Mouse (Mus musculus): ENCODE data around the gene Arhgap9. TPM values are rescaled to one million over a fixed set of nuclear protein-coding genes. Genes with fewer than 3 reads are reported as not detected.

Gene Arhgap9
- polyA plus RNA-seq, 1 experiment from 2014 or later: 2.2 TPM

- ATAC-seq (ENCODE audit: low FRiP score): no peak
- Histone ChIP-seq H3K27me3 (no peaks in the 10 kb centered on the region), H3K36me3 (peaks cover 43% of the 10 kb centered on the region), H3K9me3 (replicated peaks) (no peaks in the 10 kb centered on the region), H3K9ac (peak overlapping the region; percentile 88), H3K27ac (peak overlapping the region; percentile 97), H3K4me1 (peaks cover 50% of the 10 kb centered on the region), H3K4me2 (replicated peaks) (peak overlapping the region; percentile 92), H3K4me3 (peak overlapping the region; percentile 66)
- 74% methylated on average over 15 of the region's 15 CpGs for WGBS
These were observed 34.4 kb upstream of the Arhgap9 start for GRCm38 (mm10) chr10:127287271-127287935.

- Histone ChIP-seq H3K4me1 (peaks cover 52% of the 10 kb centered on the region), H3K9me3 (replicated peaks) (no peaks in the 10 kb centered on the region), H3K27ac (peak overlapping the region; percentile 97), H3K4me2 (replicated peaks) (peak overlapping the region; percentile 92), H3K4me3 (peak overlapping the region; percentile 66), H3K27me3 (no peaks in the 10 kb centered on the region), H3K9ac (peak overlapping the region; percentile 88), H3K36me3 (peaks cover 38% of the 10 kb centered on the region)
- ATAC-seq (ENCODE audit: low FRiP score): no peak
- WGBS: 5% methylated on average over 3 of the region's 3 CpGs
These were observed 33.8 kb upstream of the Arhgap9 start for GRCm38 (mm10) chr10:127287936-127288293.

- H3K9ac ChIP-seq: peak overlapping the region; percentile 88
- H3K4me1 ChIP-seq: peaks cover 56% of the 10 kb centered on the region
- H3K27ac ChIP-seq: peak overlapping the region; percentile 97
- peak overlapping the region; percentile 92 for H3K4me2 ChIP-seq (replicated peaks)
- peaks cover 34% of the 10 kb centered on the region for H3K36me3 ChIP-seq
- no peaks in the 10 kb centered on the region for H3K27me3 ChIP-seq
- ATAC-seq (ENCODE audit: low FRiP score): peak; percentile 0
- peak overlapping the region; percentile 66 for H3K4me3 ChIP-seq
- H3K9me3 ChIP-seq (replicated peaks): no peaks in the 10 kb centered on the region
- WGBS: 0% methylated on average over 21 of the region's 28 CpGs
These were observed 33.4 kb upstream of the Arhgap9 start for GRCm38 (mm10) chr10:127288328-127288799.

GRCm38 (mm10) chr10:127288800-127289572, 32.8 kb upstream of the Arhgap9 start, which contains the start of gene Mbd6:
Gene Mbd6 (minus strand): TSS chr10:127289018.
- ATAC-seq (ENCODE audit: low FRiP score): peak; percentile 14
- Histone ChIP-seq H3K9ac (peak within 1 kb of the TSS; percentile 88), H3K27ac (peak within 1 kb of the TSS; percentile 97), H3K4me1 (peaks cover 58% of the 10 kb centered on the region), H3K36me3 (peaks cover 33% of the 10 kb centered on the region), H3K4me3 (peak within 1 kb of the TSS; percentile 66), H3K27me3 (no peaks in the 10 kb centered on the region), H3K4me2 (replicated peaks) (peak within 1 kb of the TSS; percentile 92), H3K9me3 (replicated peaks) (no peaks in the 10 kb centered on the region)
- WGBS: under 1% methylated on average over 55 of the region's 65 CpGs

GRCm38 (mm10) chr10:127289573-127290191, 32.1 kb upstream of the Arhgap9 start:
- H3K9ac ChIP-seq: peak overlapping the region; percentile 88
- H3K4me3 ChIP-seq: peak overlapping the region; percentile 66
- H3K9me3 ChIP-seq (replicated peaks): no peaks in the 10 kb centered on the region
- H3K27ac ChIP-seq: peak overlapping the region; percentile 97
- WGBS: 2% methylated on average over 15 of the region's 15 CpGs
- H3K36me3 ChIP-seq: peaks cover 33% of the 10 kb centered on the region
- peak; percentile 4 for ATAC-seq (ENCODE audit: low FRiP score)
- no peaks in the 10 kb centered on the region for H3K27me3 ChIP-seq
- peak overlapping the region; percentile 92 for H3K4me2 ChIP-seq (replicated peaks)
- peaks cover 57% of the 10 kb centered on the region for H3K4me1 ChIP-seq

- H3K9ac ChIP-seq: peak overlapping the region; percentile 56
- H3K27ac ChIP-seq: peak overlapping the region; percentile 97
- WGBS: under 1% methylated on average over 42 of the region's 47 CpGs
- H3K9me3 ChIP-seq (replicated peaks): no peaks in the 10 kb centered on the region
- H3K36me3 ChIP-seq: peaks cover 33% of the 10 kb centered on the region
- peak overlapping the region; percentile 92 for H3K4me2 ChIP-seq (replicated peaks)
- H3K4me3 ChIP-seq: peak overlapping the region; percentile 66
- H3K4me1 ChIP-seq: peaks cover 52% of the 10 kb centered on the region
- no peaks in the 10 kb centered on the region for H3K27me3 ChIP-seq
- peak; percentile 92 for ATAC-seq (ENCODE audit: low FRiP score)
These were observed 31.3 kb upstream of the Arhgap9 start for GRCm38 (mm10) chr10:127290307-127290929.

GRCm38 (mm10) chr10:127290930-127291880, 30.6 kb upstream of the Arhgap9 start:
- no peaks in the 10 kb centered on the region for H3K27me3 ChIP-seq
- peak; percentile 46 for ATAC-seq (ENCODE audit: low FRiP score)
- WGBS: 6% methylated on average over 19 of the region's 19 CpGs

GRCm38 (mm10) chr10:127291881-127292638, 29.7 kb upstream of the Arhgap9 start:
- Histone ChIP-seq H3K9me3 (replicated peaks) (no peaks in the 10 kb centered on the region), H3K27me3 (no peaks in the 10 kb centered on the region), H3K9ac (peak overlapping the region; percentile 56), H3K27ac (peak overlapping the region; percentile 97; the same call in 1 of the 2 replicates), H3K4me3 (peak overlapping the region; percentile 66), H3K4me1 (peaks cover 37% of the 10 kb centered on the region), H3K4me2 (replicated peaks) (peak overlapping the region; percentile 92), H3K36me3 (peaks cover 36% of the 10 kb centered on the region)
- WGBS: 53% methylated on average over 5 of the region's 5 CpGs
- no peak for ATAC-seq (ENCODE audit: low FRiP score)

More at GRCm38 (mm10) chr10:127290930-127291880, 30.6 kb upstream of the Arhgap9 start:
- H3K4me2 ChIP-seq (replicated peaks): peak overlapping the region; percentile 92
- peaks cover 33% of the 10 kb centered on the region for H3K36me3 ChIP-seq
- peak overlapping the region; percentile 97 for H3K27ac ChIP-seq
- no peaks in the 10 kb centered on the region for H3K9me3 ChIP-seq (replicated peaks)
- peaks cover 45% of the 10 kb centered on the region for H3K4me1 ChIP-seq
- H3K4me3 ChIP-seq: peak overlapping the region; percentile 66
- peak overlapping the region; percentile 56 for H3K9ac ChIP-seq

- WGBS: 91% methylated on average over 6 of the region's 6 CpGs
- Histone ChIP-seq H3K9me3 (replicated peaks) (no peaks in the 10 kb centered on the region), H3K27ac (no peak overlapping the region), H3K4me1 (peaks cover 27% of the 10 kb centered on the region), H3K4me2 (replicated peaks) (no peak overlapping the region), H3K36me3 (peaks cover 46% of the 10 kb centered on the region), H3K27me3 (no peaks in the 10 kb centered on the region), H3K9ac (no peak overlapping the region), H3K4me3 (no peak overlapping the region)
- no peak for ATAC-seq (ENCODE audit: low FRiP score)
These were observed 28.7 kb upstream of the Arhgap9 start for GRCm38 (mm10) chr10:127292987-127293538.

GRCm38 (mm10) chr10:127293590-127294113, 28.1 kb upstream of the Arhgap9 start:
- Histone ChIP-seq H3K9me3 (replicated peaks) (no peaks in the 10 kb centered on the region), H3K4me1 (peaks cover 27% of the 10 kb centered on the region), H3K4me2 (replicated peaks) (no peak overlapping the region), H3K27me3 (no peaks in the 10 kb centered on the region), H3K36me3 (peaks cover 51% of the 10 kb centered on the region), H3K4me3 (no peak overlapping the region), H3K27ac (no peak overlapping the region), H3K9ac (no peak overlapping the region)
- WGBS: 85% methylated on average over 3 of the region's 3 CpGs
- ATAC-seq (ENCODE audit: low FRiP score): no peak

Data from hindbrain, embryonic 12.5 days (tissue).